Mouse (Mus musculus) gastrocnemius, adult 8-10 months (tissue): ENCODE measurements around the gene Mrpl21. TPM values are rescaled to one million over a fixed set of nuclear protein-coding genes. Genes with fewer than 3 reads are reported as not detected.

Source experiments
- DNase-seq, 2 experiments: peaks; one replicate each; pipeline ENCODE4 v3.0.0; 2022; ENCODE audit warnings: low spot score in 2 of 2
- total RNA-seq, 4 experiments: library from RNA; stranded (reverse); gene quantifications; 2 replicates each; pipeline ENCODE4 v1.2.4; 2022

Gene Mrpl21
- total RNA-seq, 4 experiments from 2014 or later, result 51.7 to 58.8 (median 58.0) TPM

GRCm38 (mm10) chr19:3297034-3297433 is 14.3 kb downstream of the Mrpl21 start:
- DNase-seq, result no peak

GRCm38 (mm10) chr19:3297775-3298174 is 15.1 kb downstream of the Mrpl21 start:
- DNase-seq, result no peak

- no peak for DNase-seq
These were observed 21.3 kb downstream of the Mrpl21 start for GRCm38 (mm10) chr19:3304017-3304416.

- no peak for DNase-seq
These were observed 24.7 kb downstream of the Mrpl21 start for GRCm38 (mm10) chr19:3307175-3307949.

GRCm38 (mm10) chr19:3319341-3319740 is 36.6 kb downstream of the Mrpl21 start:
- DNase-seq, result no peak

- DNase-seq, result no peak
These were observed 37.4 kb downstream of the Mrpl21 start for GRCm38 (mm10) chr19:3320086-3320485.

- DNase-seq, result no peak
These were observed 38.1 kb downstream of the Mrpl21 start for GRCm38 (mm10) chr19:3320801-3321200.

- peak in 1 of 2 experiments; percentile 27 for DNase-seq
These were observed 38.9 kb downstream of the Mrpl21 start for GRCm38 (mm10) chr19:3321617-3322016.

GRCm38 (mm10) chr19:3322261-3322969 is 39.7 kb downstream of the Mrpl21 start, which contains the start of gene Cpt1a:
TSS of gene Cpt1a (plus strand) at chr19:3322334.
- peak; percentile 32 to 43 for DNase-seq

- peak; percentile 73 to 80 for DNase-seq
These were observed 40.5 kb downstream of the Mrpl21 start for GRCm38 (mm10) chr19:3323201-3323621.

- peak; percentile 46 to 66 for DNase-seq
These were observed 41.1 kb downstream of the Mrpl21 start for GRCm38 (mm10) chr19:3323753-3324270.

GRCm38 (mm10) chr19:3324271-3324811 is 41.6 kb downstream of the Mrpl21 start:
- DNase-seq, result no peak

GRCm38 (mm10) chr19:3324931-3325711 is 42.4 kb downstream of the Mrpl21 start:
- peak; percentile 91 for DNase-seq

- no peak for DNase-seq
These were observed 43.2 kb downstream of the Mrpl21 start for GRCm38 (mm10) chr19:3325771-3326478.

GRCm38 (mm10) chr19:3326479-3327047 is 43.9 kb downstream of the Mrpl21 start:
- DNase-seq, result no peak

GRCm38 (mm10) chr19:3333247-3333646 is 50.5 kb downstream of the Mrpl21 start:
- DNase-seq, result peak; percentile 44 to 48

GRCm38 (mm10) chr19:3333694-3334515 is 51.2 kb downstream of the Mrpl21 start:
- no peak for DNase-seq

- DNase-seq, result no peak
These were observed 51.8 kb downstream of the Mrpl21 start for GRCm38 (mm10) chr19:3334550-3334949.

GRCm38 (mm10) chr19:3335917-3336316 is 53.2 kb downstream of the Mrpl21 start:
- no peak for DNase-seq
